Mouse (Mus musculus) hindlimb bud, embryonic 11.5 days (tissue): ENCODE measurements around the gene Comp.

Source experiments
- DNase-seq: peaks from one replicate; pipeline ENCODE4 v3.0.0-alpha.2; 2012; ENCODE audit warnings: low read depth, low spot score; ENCODE audit errors: extremely low spot score

Comp gene

GRCm38 (mm10) chr8:70373397-70374317 lies at the start of gene Comp:
TSS of gene Comp (plus strand) at chr8:70373558.
- DNase-seq, result no peak

- no peak for DNase-seq
Measured at GRCm38 (mm10) chr8:70323716-70324115, 49.6 kb upstream of the Comp start.

- DNase-seq, result no peak
Measured at GRCm38 (mm10) chr8:70327512-70327911, 45.8 kb upstream of the Comp start.

DNA sequence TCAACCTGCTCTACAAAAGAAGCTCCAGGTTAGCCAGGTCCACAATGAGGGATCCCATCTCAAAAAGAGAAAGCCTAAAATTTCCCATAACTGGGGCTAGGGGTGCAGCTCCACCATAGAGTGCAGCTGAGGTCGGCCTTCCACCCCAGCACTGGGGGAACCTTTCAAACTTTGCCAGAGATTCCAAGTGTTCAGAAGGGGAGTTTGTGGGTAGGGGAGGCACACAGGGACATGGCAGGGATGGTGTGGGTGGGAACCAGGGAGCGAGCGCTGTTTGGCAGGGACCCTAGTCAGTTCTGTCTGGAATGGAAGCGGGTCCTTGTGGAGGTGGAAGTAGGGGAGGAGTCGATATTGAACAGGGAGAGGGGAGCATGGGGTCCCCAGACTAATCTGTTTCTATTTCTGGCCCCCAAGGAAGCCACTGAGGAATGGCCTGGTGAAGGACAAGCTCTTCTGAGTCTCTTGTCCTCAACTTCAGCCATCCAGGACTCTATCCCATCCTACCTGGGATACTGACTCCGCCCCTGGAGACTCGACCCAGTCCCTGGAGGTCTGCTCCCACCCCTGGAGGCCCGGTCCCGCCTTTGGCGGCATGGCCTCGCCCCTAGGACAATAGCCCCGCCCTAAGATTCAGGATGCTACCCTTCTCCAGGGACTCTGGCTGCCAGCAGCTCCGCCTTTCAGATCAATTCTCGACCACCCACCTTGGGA lies 44.1 kb upstream of the Comp start, which contains the start of gene Gdf1:
TSS of gene Gdf1 (plus strand) at position 694 of the 711 bp plus-strand sequence.
- no peak for DNase-seq

GRCm38 (mm10) chr8:70329835-70330740 lies 43.3 kb upstream of the Comp start:
- no peak for DNase-seq

GRCm38 (mm10) chr8:70330741-70331364 lies 42.5 kb upstream of the Comp start:
- no peak for DNase-seq

GRCm38 (mm10) chr8:70331526-70331925 lies 41.8 kb upstream of the Comp start:
- DNase-seq, result no peak

GRCm38 (mm10) chr8:70332070-70332877 lies 41.1 kb upstream of the Comp start:
- no peak for DNase-seq

- DNase-seq, result no peak
Measured at GRCm38 (mm10) chr8:70332878-70333202, 40.5 kb upstream of the Comp start.

- no peak for DNase-seq
Measured at GRCm38 (mm10) chr8:70338931-70339330, 34.4 kb upstream of the Comp start.

DNA sequence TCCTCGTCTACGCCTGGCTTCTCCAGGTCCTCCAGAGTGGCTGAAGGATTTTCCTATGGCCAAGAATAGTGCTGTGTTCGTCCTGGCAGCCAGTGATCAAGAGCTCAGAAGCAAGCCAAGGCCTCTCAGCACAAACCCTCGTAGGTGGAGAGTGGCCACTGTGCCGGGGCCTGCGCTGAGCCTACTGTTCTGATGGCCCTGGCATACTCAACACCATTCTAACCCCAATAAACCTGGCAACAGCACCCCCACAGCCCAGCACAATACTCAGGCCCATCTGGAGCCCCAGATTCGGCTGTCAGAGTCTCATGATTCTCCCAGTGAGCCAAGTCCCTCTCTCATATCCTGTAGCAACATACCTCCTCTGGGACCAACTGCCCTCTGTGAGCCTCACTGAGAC lies 32.7 kb upstream of the Comp start:
- DNase-seq, result no peak

GRCm38 (mm10) chr8:70342007-70342406 lies 31.4 kb upstream of the Comp start:
- DNase-seq, result no peak

DNA sequence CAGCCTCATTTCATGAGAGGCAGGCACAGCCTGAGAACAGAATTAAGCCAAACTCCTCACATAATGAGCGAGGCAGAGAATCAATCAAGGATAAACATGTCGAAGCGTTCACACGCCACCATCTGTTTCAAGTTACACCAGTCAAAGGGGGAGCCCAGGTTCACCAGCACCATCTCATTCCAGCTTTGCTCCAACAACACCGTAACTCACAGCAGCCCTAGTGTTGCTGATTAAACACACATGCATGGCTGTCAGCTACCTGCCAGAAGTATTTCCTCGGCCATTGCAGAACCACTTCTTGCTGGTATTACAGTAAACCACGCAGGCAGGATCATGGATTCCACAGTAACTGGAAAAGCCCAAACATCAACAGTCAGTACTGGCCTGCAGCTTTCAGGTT lies 30.3 kb upstream of the Comp start:
- DNase-seq, result no peak

- DNase-seq, result no peak
Measured at GRCm38 (mm10) chr8:70343696-70344095, 29.7 kb upstream of the Comp start.

DNA sequence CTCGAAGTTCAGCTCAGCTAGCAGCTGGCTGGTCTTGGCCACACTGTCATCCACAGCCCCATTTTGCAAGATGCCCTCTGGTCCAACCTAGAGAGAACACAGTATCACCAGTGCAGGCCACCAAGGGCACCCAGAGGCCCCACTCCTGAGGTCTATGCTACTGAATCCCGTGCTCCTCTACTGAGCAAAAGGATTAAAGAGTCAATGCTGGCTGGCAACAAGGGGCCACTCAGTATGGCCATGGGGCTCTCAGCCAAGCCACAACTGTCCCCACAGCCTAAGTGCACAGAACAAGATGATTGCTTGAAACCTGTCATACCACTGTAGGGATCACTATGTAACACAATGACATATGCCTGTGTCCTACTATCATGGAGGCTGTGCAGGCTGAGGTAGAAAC lies 29.1 kb upstream of the Comp start:
- DNase-seq, result no peak

GRCm38 (mm10) chr8:70347443-70347842 lies 25.9 kb upstream of the Comp start:
- no peak for DNase-seq

GRCm38 (mm10) chr8:70347860-70348420 lies 25.4 kb upstream of the Comp start:
- no peak for DNase-seq

DNA sequence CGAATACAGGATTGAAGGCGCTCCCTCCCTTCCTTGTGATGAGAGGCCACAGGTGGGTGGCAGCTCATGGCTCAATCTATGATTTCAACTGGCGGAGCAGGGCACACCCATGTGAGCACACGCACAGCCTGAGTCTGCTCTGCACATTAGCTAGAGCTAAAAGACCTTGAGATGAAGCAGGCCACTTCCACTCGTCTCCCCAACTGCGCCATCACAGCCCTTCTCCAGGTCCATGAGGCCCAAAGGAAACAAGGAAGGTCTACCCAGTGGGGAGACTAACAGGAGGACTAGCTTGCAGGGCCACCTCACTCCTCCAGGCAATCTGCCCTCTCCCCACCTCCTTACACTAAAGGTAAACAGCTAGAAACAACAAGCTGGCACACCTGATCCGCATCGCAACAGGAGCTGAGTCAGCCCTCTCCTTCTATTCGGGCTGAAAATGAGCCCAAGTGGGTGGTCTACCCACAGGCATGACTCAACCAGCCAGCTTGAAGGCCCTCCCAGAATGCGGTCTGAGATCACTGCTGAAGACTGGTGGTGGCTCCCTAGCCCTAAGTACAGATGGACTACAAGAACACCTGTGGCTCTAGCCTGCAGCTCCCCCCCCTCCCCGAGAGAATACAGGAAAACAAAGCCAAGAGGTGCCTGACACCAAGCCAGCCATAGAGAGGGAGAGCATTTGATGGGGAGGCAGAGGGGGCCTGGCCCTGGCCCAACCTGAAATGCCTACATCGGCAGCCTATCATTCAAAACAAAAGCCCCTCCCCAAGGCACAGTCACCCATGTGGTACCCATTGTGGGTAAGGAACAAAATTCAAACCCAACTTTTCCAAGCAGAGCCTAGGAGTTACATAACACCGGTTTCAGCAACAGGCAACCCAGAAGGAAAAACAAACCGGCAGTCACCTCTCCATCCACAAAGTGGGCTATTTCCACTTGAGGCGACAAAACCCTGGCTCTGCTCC lies 22.0 kb upstream of the Comp start:
- DNase-seq, result no peak
